9 mouse cellular contexts compared by ENCODE assay signal in the genomic region with DNA sequence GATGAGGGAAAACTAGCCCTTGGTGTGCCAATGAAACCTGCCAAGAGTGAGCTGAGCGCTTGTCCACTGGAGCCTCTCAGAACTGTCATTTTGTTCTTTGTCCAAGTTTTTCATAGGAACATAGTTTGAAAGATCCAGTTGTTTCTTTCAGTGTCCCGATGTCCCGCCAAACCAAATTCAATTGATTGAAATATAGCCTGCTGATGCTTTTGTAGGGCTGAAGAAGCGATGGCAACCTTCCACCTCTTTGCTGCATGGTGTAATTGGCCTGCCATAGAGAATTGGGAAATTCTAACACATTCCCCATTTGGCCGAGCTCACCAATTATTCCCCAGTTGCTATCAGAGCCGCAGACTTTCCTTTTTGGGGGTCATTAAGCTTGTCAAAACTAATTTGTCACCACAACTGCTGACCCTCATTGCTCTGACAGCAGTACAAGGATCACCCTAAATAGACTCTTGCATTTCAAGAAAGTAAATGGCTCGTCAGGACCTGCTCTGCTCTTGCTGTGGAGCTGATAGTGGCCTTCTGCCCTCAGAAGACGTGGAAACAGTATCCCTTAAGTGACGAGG.
DNase-seq lines count a peak whose midpoint lies in the region; ATAC-seq and TF ChIP-seq lines count a peak whose summit lies in the region.
"Had no signal": no experiment of that assay in that cellular context is flagged by ENCODE, and none has a peak within 500 bp of the region (broad histone marks: within the 10 kb centered on the region; RNA-seq: fewer than 3 reads in every experiment).

No protein-coding gene starts in this region.

- no peak for DNase-seq in forebrain, embryonic 10.5 days (ENCODE audit: extremely low spot score, low spot score)
- no peak for DNase-seq in midbrain, embryonic 11.5 days (ENCODE audit: low spot score, missing footprints)
- DNase-seq in forebrain, postnatal 0 days: no peak
- DNase-seq: thymus, adult 18-20 months had no signal

- TF ChIP-seq CTCF in forebrain, postnatal 0 days (IDR thresholded peaks at IDR 0.05; ENCODE audit: low read depth): no peak
- TF ChIP-seq CTCF in intestine, postnatal 0 days (IDR thresholded peaks at IDR 0.05; ENCODE audit: low read depth): no peak

- H3K4me3 ChIP-seq in forebrain, embryonic 13.5 days: no peak overlapping the region
- no peak overlapping the region for H3K4me3 ChIP-seq in forebrain, embryonic 10.5 days
- no peak overlapping the region for H3K4me3 ChIP-seq in midbrain, embryonic 11.5 days (ENCODE audit: low read depth, low read length)
- H3K4me3 ChIP-seq in midbrain, embryonic 13.5 days (replicated peaks): no peak overlapping the region
- no peak overlapping the region for H3K4me3 ChIP-seq in forebrain, postnatal 0 days (ENCODE audit: low read depth, low read length)
- no peak overlapping the region for H3K4me3 ChIP-seq in intestine, postnatal 0 days (ENCODE audit: low read depth, low read length)
- H3K4me3 ChIP-seq: lung, embryonic 15.5 days had no signal

- peaks cover 25% of the 10 kb centered on the region for H3K27me3 ChIP-seq in forebrain, embryonic 13.5 days
- H3K27me3 ChIP-seq in forebrain, embryonic 10.5 days (ENCODE audit: poor library complexity, severe bottlenecking): peaks cover 65% of the 10 kb centered on the region
- H3K27me3 ChIP-seq in midbrain, embryonic 11.5 days (ENCODE audit: control insufficient read depth, insufficient read depth, low read length): no peaks in the 10 kb centered on the region
- peaks cover 30% of the 10 kb centered on the region for H3K27me3 ChIP-seq in midbrain, embryonic 13.5 days
- H3K27me3 ChIP-seq in forebrain, postnatal 0 days (ENCODE audit: insufficient read depth, low read length): no peaks in the 10 kb centered on the region
- no peaks in the 10 kb centered on the region for H3K27me3 ChIP-seq in intestine, postnatal 0 days (replicated peaks; ENCODE audit: control insufficient read depth, insufficient read depth, low read length)
- H3K27me3 ChIP-seq: lung, embryonic 15.5 days had no signal

- H3K36me3 ChIP-seq in forebrain, embryonic 13.5 days (ENCODE audit: poor library complexity, severe bottlenecking): no peaks in the 10 kb centered on the region
- H3K36me3 ChIP-seq in forebrain, embryonic 10.5 days (replicated peaks): no peaks in the 10 kb centered on the region
- H3K36me3 ChIP-seq in midbrain, embryonic 11.5 days (ENCODE audit: control insufficient read depth, insufficient read depth, low read length): no peaks in the 10 kb centered on the region
- H3K36me3 ChIP-seq in midbrain, embryonic 13.5 days: no peaks in the 10 kb centered on the region
- no peaks in the 10 kb centered on the region for H3K36me3 ChIP-seq in forebrain, postnatal 0 days (ENCODE audit: insufficient read depth)
- H3K36me3 ChIP-seq in intestine, postnatal 0 days (ENCODE audit: control insufficient read depth, insufficient read depth): no peaks in the 10 kb centered on the region
- H3K36me3 ChIP-seq: lung, embryonic 15.5 days had no signal

- H3K9ac ChIP-seq in forebrain, embryonic 13.5 days: no peak overlapping the region
- H3K9ac ChIP-seq in midbrain, embryonic 11.5 days (ENCODE audit: low read length): no peak overlapping the region
- no peak overlapping the region for H3K9ac ChIP-seq in midbrain, embryonic 13.5 days (replicated peaks)
- H3K9ac ChIP-seq in forebrain, postnatal 0 days: no peak overlapping the region
- no peak overlapping the region for H3K9ac ChIP-seq in intestine, postnatal 0 days (ENCODE audit: low read depth, low read length)
- H3K9ac ChIP-seq: lung, embryonic 15.5 days had no signal

- H3K4me1 ChIP-seq in forebrain, embryonic 13.5 days: peaks cover 54% of the 10 kb centered on the region
- peaks cover 70% of the 10 kb centered on the region for H3K4me1 ChIP-seq in forebrain, embryonic 10.5 days
- peaks cover 20% of the 10 kb centered on the region; the same call in 1 of the 2 replicates for H3K4me1 ChIP-seq in midbrain, embryonic 11.5 days (ENCODE audit: control insufficient read depth, insufficient read depth, low read length)
- peaks cover 34% of the 10 kb centered on the region for H3K4me1 ChIP-seq in midbrain, embryonic 13.5 days (replicated peaks)
- H3K4me1 ChIP-seq in forebrain, postnatal 0 days (ENCODE audit: insufficient read depth): peaks cover 27% of the 10 kb centered on the region; the same call in 1 of the 2 replicates
- H3K4me1 ChIP-seq in intestine, postnatal 0 days (replicated peaks; ENCODE audit: control insufficient read depth, insufficient read depth, low read length): no peaks in the 10 kb centered on the region

- 22% methylated on average over 9 of the region's 9 CpGs for WGBS in forebrain, embryonic 13.5 days
- 68% methylated on average over 9 of the region's 9 CpGs for WGBS in forebrain, embryonic 10.5 days
- WGBS in midbrain, embryonic 11.5 days: 56% methylated on average over 9 of the region's 9 CpGs
- 47% methylated on average over 9 of the region's 9 CpGs for WGBS in midbrain, embryonic 13.5 days
- 25% methylated on average over 9 of the region's 9 CpGs for WGBS in forebrain, postnatal 0 days
- WGBS in intestine, postnatal 0 days: 82% methylated on average over 9 of the region's 9 CpGs

- no peaks in the 10 kb centered on the region for H3K9me3 ChIP-seq in forebrain, embryonic 13.5 days (replicated peaks)
- no peaks in the 10 kb centered on the region for H3K9me3 ChIP-seq in forebrain, embryonic 10.5 days
- H3K9me3 ChIP-seq in midbrain, embryonic 11.5 days (ENCODE audit: control insufficient read depth, low read length): no peaks in the 10 kb centered on the region
- no peaks in the 10 kb centered on the region for H3K9me3 ChIP-seq in midbrain, embryonic 13.5 days
- H3K9me3 ChIP-seq in forebrain, postnatal 0 days (ENCODE audit: low read length): no peaks in the 10 kb centered on the region
- H3K9me3 ChIP-seq in intestine, postnatal 0 days (ENCODE audit: control insufficient read depth): no peaks in the 10 kb centered on the region
- H3K9me3 ChIP-seq: lung, embryonic 15.5 days had no signal

- peak; percentile 27 for ATAC-seq in forebrain, embryonic 13.5 days
- 0 out of 2 replicates have a peak, but pooled peaks have one; percentile 30 for ATAC-seq in midbrain, embryonic 11.5 days (ENCODE audit: low FRiP score)
- ATAC-seq in midbrain, embryonic 13.5 days: no peak
- ATAC-seq in forebrain, postnatal 0 days: no peak
- no peak for ATAC-seq in monocyte, adult 5-6 weeks (replicated peaks; ENCODE audit: insufficient number of reproducible peaks, low FRiP score, low TSS enrichment, poor library complexity, severe bottlenecking)
- ATAC-seq in intestine, postnatal 0 days: no peak

- no peak overlapping the region for H3K27ac ChIP-seq in forebrain, embryonic 13.5 days
- no peak overlapping the region for H3K27ac ChIP-seq in forebrain, embryonic 10.5 days
- no peak overlapping the region for H3K27ac ChIP-seq in midbrain, embryonic 11.5 days (ENCODE audit: low read depth, low read length)
- no peak overlapping the region for H3K27ac ChIP-seq in midbrain, embryonic 13.5 days
- H3K27ac ChIP-seq in forebrain, postnatal 0 days (ENCODE audit: low read depth, low read length): peak overlapping the region; percentile 64
- no peak overlapping the region for H3K27ac ChIP-seq in intestine, postnatal 0 days (ENCODE audit: low read depth, low read length)

- H3K4me2 ChIP-seq in forebrain, embryonic 13.5 days: no peak overlapping the region
- H3K4me2 ChIP-seq in midbrain, embryonic 11.5 days: no peak overlapping the region
- H3K4me2 ChIP-seq in midbrain, embryonic 13.5 days (replicated peaks): no peak overlapping the region
- H3K4me2 ChIP-seq in forebrain, postnatal 0 days (ENCODE audit: low read depth): no peak overlapping the region
- H3K4me2 ChIP-seq in intestine, postnatal 0 days (replicated peaks; ENCODE audit: low read depth): no peak overlapping the region
- H3K4me2 ChIP-seq: lung, embryonic 15.5 days had no signal

Comparison
In these comparisons a context has a peak if more than half of its experiments do, and no peak if none do; other contexts are left out.
1. ATAC-seq: peak in forebrain, embryonic 13.5 days (single experiment) and midbrain, embryonic 11.5 days (single experiment); none in midbrain, embryonic 13.5 days (single experiment), forebrain, postnatal 0 days (single experiment), monocyte, adult 5-6 weeks (single experiment) and intestine, postnatal 0 days (single experiment).